Mouse (Mus musculus) B cell, adult 2 months (primary cell): ENCODE measurements around the gene Ptger4.

Source experiments
- DNase-seq, 2 experiments: peaks; one replicate each; pipeline ENCODE4 v3.0.0; 2022

The Ptger4 gene

DNA sequence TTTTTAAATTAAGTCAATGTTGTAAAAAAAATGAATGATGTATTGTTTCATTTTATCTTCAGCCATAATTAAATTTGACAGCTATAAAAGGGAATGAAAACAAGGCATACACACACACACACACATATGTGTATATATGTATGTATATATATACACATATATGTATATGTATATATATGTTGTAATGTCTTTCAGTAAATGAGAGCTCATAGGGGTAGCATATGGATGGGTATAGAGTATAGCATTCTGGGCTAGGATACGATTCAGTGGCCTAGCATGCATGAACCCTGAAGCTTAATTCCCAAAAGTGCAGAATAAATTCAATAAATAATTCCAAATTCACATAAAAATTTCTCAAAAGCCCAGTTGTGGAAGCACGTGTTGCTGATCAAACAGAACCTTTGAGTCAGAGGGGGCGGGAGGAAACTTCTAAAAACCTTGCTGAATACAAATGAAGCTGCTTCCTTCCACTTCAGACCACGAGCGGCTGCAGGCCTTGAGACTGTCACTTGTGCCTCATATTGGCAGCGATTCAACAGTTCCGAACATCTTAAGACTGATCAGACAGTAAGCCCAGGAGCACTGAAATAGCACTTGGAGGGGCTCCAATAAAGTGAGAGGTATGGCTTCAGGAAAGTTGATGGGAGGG lies 6.9 kb downstream of the Ptger4 start:
- peak; percentile 18 to 27 for DNase-seq

DNA sequence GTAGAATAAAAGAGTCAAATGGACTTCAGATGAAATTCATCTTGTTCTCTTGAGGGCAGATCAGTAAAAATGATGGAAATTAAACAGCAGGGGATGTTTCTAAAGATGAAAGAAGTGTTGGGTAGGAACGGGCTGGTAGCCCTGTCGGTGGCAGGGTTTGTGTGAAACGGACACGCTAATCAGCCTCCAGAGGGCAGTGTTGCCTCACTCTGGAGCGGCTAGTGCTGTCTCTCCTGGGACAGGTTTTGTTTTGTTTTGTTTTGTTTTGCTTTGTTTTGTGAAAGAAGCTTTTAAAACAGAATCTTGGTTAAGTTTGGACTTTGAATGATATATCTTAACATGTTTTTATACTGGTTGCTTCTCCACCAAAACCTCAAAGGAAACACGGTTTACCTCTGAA lies 7.4 kb downstream of the Ptger4 start:
- DNase-seq, result peak; percentile 87 to 88

DNA sequence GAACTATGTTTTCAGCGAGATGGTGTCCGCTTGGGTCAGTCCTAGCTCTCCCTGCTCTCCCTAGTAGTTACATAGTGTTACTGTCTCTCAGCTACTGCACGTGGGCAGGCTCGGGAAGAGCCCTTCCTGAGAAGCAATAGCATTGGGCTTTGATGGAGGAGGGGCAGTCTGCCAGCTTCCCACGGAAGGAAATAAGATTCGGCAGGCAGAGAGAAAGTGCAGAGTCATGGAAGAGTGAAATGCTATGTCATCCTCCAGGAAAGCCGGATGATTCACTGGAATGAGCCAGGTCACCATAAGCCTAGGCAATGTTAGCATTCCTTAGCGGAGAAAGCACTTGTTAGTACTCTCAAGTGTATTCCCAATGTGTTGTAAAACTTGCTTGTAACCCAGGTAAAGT lies 8.5 kb downstream of the Ptger4 start:
- DNase-seq, result no peak

- no peak for DNase-seq
These were observed 9.3 kb downstream of the Ptger4 start for GRCm38 (mm10) chr15:5234659-5235058.

GRCm38 (mm10) chr15:5230746-5231145 lies 13.2 kb downstream of the Ptger4 start:
- peak; percentile 24 to 35 for DNase-seq

GRCm38 (mm10) chr15:5220491-5220890 lies 23.5 kb downstream of the Ptger4 start:
- DNase-seq, result no peak

DNA sequence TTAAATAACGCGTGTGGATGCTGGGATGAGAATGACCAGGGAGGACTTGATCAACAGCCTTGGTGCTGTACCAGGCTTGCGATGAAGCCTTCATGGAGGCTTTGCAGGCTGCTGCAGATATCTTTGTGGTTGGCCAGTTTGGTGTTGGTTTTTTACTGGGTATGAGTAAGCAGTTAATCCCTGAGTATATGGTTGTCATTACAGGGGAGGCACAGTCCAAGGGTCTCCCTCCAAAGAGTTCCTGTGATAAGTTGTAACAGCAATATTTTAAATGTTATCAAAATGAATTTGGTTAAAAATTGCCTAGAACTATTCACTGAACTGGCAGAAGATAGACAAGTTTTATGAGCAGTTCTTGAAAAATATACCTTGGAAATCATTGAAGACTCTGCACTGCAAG lies 34.9 kb downstream of the Ptger4 start:
- DNase-seq, result no peak

DNA sequence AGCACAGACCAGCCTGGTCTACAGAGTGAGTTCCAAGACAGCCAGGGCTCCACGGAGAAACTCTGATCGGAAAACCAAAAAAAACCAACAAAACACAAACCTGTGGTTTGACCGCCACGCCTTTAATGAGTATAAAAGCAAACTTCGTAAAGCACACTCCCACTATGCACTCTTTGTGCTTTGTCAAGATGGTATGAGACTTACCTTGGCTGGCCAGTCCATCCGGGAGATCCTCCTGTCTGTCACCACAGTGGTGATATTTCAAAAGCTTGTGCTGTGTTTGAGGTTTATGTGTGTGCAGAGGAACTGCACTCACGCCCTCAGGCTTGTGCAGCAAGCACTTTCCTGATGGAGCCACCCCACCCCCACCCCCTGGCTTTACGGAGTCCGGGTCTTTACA lies 38.8 kb downstream of the Ptger4 start:
- DNase-seq, result no peak

GRCm38 (mm10) chr15:5196691-5197090 lies 47.3 kb downstream of the Ptger4 start:
- DNase-seq, result no peak

DNA sequence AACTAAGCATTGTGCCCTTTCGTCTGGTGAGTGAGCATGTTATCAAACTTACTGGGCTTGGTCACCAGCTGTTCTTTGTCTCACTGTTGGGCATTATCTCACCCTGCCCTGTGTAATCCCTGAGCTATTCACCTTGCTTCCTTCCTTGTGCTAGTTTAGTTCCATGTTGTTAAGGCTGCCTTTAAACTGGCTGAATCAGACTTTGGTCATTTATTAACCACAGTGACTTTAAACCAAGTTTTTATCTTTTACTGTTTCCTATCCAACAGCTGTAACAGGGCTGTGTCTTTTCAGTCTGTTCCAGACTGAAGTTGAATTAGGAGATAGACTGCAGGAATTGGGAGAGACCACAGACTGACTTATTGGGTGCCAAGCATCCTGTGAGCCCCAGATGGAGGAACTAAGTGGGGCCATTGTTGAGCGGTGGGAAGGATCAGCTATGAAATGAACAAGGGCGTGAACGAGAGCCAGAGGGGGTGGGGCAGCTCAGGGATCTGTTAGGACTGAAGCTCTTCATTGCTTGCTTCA lies 47.9 kb downstream of the Ptger4 start:
- DNase-seq, result no peak

DNA sequence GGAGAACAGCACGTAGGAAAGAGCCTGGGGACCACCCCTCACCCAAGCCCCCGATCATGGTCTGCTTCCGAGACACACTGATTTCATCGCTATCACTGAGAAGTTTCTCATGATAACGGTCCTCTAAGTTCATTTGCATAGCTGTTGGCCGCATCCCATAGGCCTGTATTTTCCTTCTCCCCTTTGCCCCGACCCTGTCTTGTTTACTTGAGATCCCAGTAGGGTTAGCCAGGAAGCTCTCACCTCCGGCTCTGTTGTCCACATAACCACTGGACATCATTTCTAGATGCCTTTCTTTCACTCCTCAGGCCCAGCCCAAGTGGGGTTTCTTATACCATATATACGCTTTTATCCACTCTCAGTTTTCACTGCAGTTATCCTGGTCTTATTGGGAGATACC lies 49.1 kb downstream of the Ptger4 start:
- DNase-seq, result no peak

DNA sequence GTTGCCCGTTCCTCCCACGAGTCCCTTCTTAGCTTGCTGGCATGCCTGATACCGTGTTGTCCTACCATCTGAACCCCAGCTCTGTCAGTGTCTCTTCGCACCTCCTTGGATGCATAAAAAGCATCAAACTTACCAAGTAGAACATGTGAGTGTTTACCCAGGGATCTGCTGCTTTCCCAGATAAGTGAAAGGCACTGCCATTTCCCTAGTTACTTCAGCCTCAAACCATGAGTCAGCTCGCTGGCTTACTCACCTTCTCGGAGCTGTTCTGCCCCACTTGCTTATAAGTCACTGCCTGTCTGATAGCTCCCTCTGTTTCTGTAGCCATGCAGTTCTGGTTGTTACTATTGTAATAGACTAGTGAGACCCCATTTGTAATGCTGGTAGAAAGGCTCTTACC lies 49.5 kb downstream of the Ptger4 start:
- no peak for DNase-seq

DNA sequence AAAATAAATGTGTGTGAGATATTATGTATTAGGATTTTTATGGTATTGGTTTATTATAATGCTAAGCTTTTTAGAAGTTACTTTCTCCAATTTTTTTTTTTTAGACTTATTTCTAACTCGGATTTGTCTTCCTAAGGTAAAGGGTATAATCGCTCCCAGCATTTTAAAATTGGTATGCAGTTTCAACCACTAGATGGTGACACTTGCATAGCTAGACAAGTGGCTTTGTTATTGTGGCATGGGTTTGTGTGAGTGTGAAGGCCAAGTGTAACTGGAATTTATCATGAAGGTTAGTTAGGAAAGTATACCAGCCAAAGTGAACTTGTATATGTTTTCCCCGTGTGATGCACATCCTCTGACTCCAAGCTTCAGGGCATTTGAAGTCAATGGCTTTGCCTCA lies 50.2 kb downstream of the Ptger4 start:
- DNase-seq, result peak in 1 of 2 experiments; percentile 5

- DNase-seq, result peak in 1 of 2 experiments; percentile 11
These were observed 54.4 kb downstream of the Ptger4 start for GRCm38 (mm10) chr15:5189504-5190093.

GRCm38 (mm10) chr15:5188029-5188428 lies 56.0 kb downstream of the Ptger4 start:
- DNase-seq, result peak; percentile 23 to 31

DNA sequence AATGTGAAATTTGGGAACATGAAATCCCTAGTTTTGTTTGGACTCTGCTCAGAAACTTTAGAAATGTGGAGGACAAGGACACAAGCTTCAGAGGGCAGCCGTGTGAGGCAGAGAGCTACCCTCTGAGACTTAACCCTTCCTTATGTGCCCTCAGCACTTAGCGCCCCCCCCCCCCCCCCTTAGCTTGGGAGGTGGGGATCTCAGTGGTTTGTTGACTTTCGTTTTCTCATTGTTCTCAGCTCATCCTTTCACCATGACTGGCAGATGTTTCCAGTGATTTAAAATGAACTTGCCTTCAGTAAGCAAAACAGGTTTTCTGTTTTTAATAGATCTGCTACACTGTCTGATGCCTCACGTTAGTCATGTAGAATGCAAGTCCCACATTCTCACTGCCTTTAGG lies 56.9 kb downstream of the Ptger4 start:
- no peak for DNase-seq

GRCm38 (mm10) chr15:5186293-5186675 lies 57.7 kb downstream of the Ptger4 start:
- no peak for DNase-seq

- peak; percentile 74 to 76 for DNase-seq
These were observed 58.4 kb downstream of the Ptger4 start, which contains the start of gene Ttc33 for GRCm38 (mm10) chr15:5185366-5186292. Ttc33 (plus strand) TSS chr15:5185525.

- DNase-seq, result peak; percentile 33 to 46
These were observed 59.2 kb downstream of the Ptger4 start for GRCm38 (mm10) chr15:5184668-5185330.

GRCm38 (mm10) chr15:5173217-5173820 lies 70.7 kb downstream of the Ptger4 start:
- DNase-seq, result no peak

GRCm38 (mm10) chr15:5165121-5165773 lies 78.7 kb downstream of the Ptger4 start:
- no peak for DNase-seq

- no peak for DNase-seq
These were observed 85.2 kb downstream of the Ptger4 start for GRCm38 (mm10) chr15:5158827-5159226.
